Mouse (Mus musculus) bone marrow, adult 2 months (tissue): ENCODE measurements at regions not wholly inside any gene's neighbourhood (a gene's known extent, or its start where the extent isn't known, plus 50 kb on each side); places are given as distances from the start of the nearest gene placed in this dataset.

Source experiments
- H3K27ac ChIP-seq: fragments of 200-500 bp; 2 replicates; pipeline ENCODE4 v1.5.1; 2012; ENCODE audit warnings: low read depth, mild to moderate bottlenecking, control low read depth, inconsistent platforms, low read length; ENCODE audit not compliant: control insufficient read depth, poor library complexity, insufficient read depth
- H3K4me1 ChIP-seq: fragments of 200-500 bp; 2 replicates; pipeline ENCODE4 v1.6.1; 2011; ENCODE audit warnings: low read length; ENCODE audit not compliant: control insufficient read depth, insufficient read depth
- H3K4me3 ChIP-seq: fragments of 200-500 bp; replicated peaks from 2 replicates; pipeline ENCODE3; 2011; ENCODE audit warnings: mild to moderate bottlenecking, low read depth, low read length, control low read depth; ENCODE audit not compliant: control insufficient read depth
- CTCF ChIP-seq: fragments of 200-500 bp; IDR thresholded peaks from 2 replicates; pipeline ENCODE4 v1.5.1; 2011; ENCODE audit warnings: low read length, control low read depth; ENCODE audit not compliant: control insufficient read depth, insufficient read depth
- POLR2A ChIP-seq: fragments of 200-500 bp; IDR thresholded peaks from 2 replicates; pipeline ENCODE4 v1.6.1; 2011; ENCODE audit warnings: low read depth, mild to moderate bottlenecking, control low read depth, low read length, borderline replicate concordance; ENCODE audit not compliant: control insufficient read depth
- WGBS: fragments of 180-500 bp; shearing (Covaris S2); methylation state at CpG from one replicate; pipeline ENCODE4 v1.1.7; 2018; 5-methylcytosine and 5-hydroxymethylcytosine counted together

DNA sequence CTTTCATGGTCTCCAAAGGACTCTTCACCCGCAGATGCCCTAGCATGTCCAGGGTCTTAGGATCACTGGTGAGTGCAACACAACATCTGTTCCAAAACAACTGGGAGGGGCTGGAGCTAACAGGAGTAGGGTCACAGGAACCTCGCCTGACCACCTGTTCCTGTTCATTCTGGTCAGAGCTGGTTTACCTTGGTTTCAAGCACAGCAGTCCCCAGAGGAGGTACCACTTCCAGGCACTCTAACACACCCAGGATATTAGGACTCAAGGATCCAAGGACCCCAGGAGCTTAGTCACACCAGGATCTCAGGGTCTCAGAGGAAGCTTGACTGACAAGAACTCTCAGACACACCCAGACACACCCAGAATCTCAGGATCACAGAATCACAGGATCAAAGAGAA lies 94.9 kb upstream of the Plscr5 start:
- H3K4me1 ChIP-seq = no peaks in the 10 kb centered on the region
- no peak for TF ChIP-seq POLR2A
- no peak overlapping the region for H3K4me3 ChIP-seq
- WGBS = 64% methylated on average over 2 of the region's 2 CpGs
- no peak overlapping the region for H3K27ac ChIP-seq

DNA sequence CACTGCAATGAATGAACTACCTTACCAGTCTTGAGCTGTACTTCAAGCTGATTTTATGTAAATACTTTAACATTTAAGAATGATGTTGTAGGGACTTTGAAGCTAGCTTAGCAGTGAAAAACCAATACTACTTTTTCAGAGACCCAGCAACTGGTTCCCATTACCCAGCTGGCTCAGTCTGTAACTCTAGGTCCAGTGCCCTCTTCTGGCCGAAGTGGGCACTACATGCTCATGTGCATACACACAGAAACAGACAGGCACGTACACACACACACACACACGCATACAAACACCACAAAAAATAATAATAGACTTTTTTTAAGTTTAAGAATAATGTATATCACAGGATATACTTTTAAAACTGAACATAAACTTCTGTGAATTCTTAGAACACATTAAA lies 63.2 kb upstream of the Plscr5 start:
- Histone ChIP-seq H3K4me3 (no peak overlapping the region), H3K27ac (no peak overlapping the region), H3K4me1 (no peaks in the 10 kb centered on the region)
- WGBS = 79% methylated on average over 3 of the region's 3 CpGs
- TF ChIP-seq POLR2A (no peak), CTCF (peak; percentile 35; the same call in 1 of the 2 replicates)

DNA sequence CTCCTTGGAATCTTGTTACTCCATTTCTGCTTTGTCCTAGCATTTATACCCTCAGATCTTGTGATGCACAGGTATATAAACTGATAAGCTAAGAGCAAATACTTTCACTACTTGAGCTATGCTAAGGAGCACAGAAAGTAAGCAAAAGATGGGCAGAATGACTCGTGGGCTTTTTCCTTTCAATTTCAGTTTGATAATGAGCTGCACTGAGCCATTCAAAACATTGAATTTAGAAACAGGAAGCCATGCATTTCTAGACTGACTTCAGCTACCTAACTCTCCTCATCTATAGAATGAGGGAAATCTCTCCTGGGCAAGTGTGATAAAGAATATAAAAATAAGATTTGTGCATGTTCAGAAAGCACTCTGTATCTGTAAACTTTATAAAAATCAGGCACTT lies 62.3 kb upstream of the Plscr5 start:
- no peak for TF ChIP-seq CTCF
- no peak overlapping the region for H3K4me3 ChIP-seq
- no peak overlapping the region for H3K27ac ChIP-seq
- H3K4me1 ChIP-seq = no peaks in the 10 kb centered on the region
- 0% methylated on average over 1 of the region's 1 CpGs for WGBS

DNA sequence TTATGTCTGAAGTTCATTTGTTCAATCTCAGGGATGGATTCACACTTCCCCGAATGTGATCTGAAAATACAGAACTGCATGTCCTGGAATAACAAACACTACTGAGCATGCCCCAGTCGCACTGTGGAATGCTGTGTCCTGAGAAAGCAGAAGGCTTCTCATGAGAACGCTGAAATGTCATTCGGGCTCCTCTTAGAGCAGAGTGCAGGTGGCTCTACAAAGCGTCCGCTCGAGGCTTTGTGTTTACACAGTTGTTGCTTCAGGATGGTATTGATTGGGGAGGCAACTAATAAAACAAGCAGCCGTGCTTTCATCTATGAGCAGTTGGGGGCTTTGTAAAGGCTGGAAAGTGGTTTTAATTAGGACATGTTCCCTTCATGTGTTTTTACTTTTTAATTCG lies 60.3 kb upstream of the Plscr5 start:
- no peak overlapping the region for H3K4me3 ChIP-seq
- no peak overlapping the region for H3K27ac ChIP-seq
- TF ChIP-seq CTCF = no peak
- WGBS = 73% methylated on average over 9 of the region's 9 CpGs
- no peaks in the 10 kb centered on the region for H3K4me1 ChIP-seq

DNA sequence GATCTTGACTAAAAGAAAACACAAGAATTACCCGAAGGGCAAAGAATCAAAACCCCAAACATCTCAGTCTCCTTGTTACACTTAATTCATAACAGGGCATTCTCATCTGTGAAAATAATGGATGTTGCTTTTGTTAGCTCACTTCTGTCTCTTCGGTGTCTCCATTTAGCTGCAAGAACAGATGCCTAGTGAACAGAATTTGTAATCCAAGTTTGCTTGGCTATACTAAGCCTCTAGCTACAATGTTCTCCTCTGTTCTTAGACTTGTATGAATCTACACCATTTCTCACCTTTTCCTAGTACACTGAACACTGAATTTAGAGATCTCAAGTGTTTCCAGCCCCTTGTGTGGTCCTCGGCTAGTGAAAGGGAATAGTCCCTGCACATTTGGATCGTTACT lies 50.8 kb upstream of the Plscr5 start:
- TF ChIP-seq POLR2A (no peak), CTCF (no peak)

More for the DNA sequence above, 50.8 kb upstream of the Plscr5 start:
- H3K4me3 ChIP-seq = no peak overlapping the region
- H3K4me1 ChIP-seq = no peaks in the 10 kb centered on the region
- no peak overlapping the region for H3K27ac ChIP-seq
- WGBS = 74% methylated on average over 4 of the region's 4 CpGs
